In genomic region chr10:75056255-75056654, GRCm38 (mm10) we compare ENCODE assay signal across 9 mouse cellular contexts. TPM values are rescaled to one million over a fixed set of nuclear protein-coding genes. Genes with fewer than 3 reads are reported as not detected.
DNase-seq lines count a peak whose midpoint lies in the region; ATAC-seq lines count a peak whose summit lies in the region.
"Had no signal": no experiment of that assay in that cellular context is flagged by ENCODE, and none has a peak within 500 bp of the region (broad histone marks: within the 10 kb centered on the region; RNA-seq: fewer than 3 reads in every experiment).

No protein-coding gene starts in this region.

- H3K36me3 ChIP-seq in kidney, embryonic 16.5 days (ENCODE audit: insufficient read depth, low read length): no peaks in the 10 kb centered on the region
- no peaks in the 10 kb centered on the region for H3K36me3 ChIP-seq in midbrain, embryonic 14.5 days (ENCODE audit: control insufficient read depth, insufficient read depth, low read length)
- H3K36me3 ChIP-seq: heart, embryonic 12.5 days had no signal

- peaks cover 16% of the 10 kb centered on the region for H3K4me1 ChIP-seq in kidney, embryonic 16.5 days (ENCODE audit: insufficient read depth, low read length)
- peaks cover 24% of the 10 kb centered on the region for H3K4me1 ChIP-seq in midbrain, embryonic 14.5 days (ENCODE audit: control insufficient read depth, insufficient read depth, low read length)

- H3K9me3 ChIP-seq in kidney, embryonic 16.5 days (ENCODE audit: low read length): no peaks in the 10 kb centered on the region
- H3K9me3 ChIP-seq in midbrain, embryonic 14.5 days (ENCODE audit: control insufficient read depth, low read length): no peaks in the 10 kb centered on the region
- H3K9me3 ChIP-seq: heart, embryonic 12.5 days had no signal

- no peak overlapping the region for H3K4me3 ChIP-seq in kidney, embryonic 16.5 days (ENCODE audit: low read length)
- no peak overlapping the region for H3K4me3 ChIP-seq in midbrain, embryonic 14.5 days (replicated peaks; ENCODE audit: low read depth, low read length)
- H3K4me3 ChIP-seq: heart, embryonic 12.5 days had no signal

- no peak overlapping the region for H3K4me2 ChIP-seq in kidney, embryonic 16.5 days (replicated peaks; ENCODE audit: low read depth, low read length)
- no peak overlapping the region for H3K4me2 ChIP-seq in midbrain, embryonic 14.5 days (ENCODE audit: low read length)
- H3K4me2 ChIP-seq: heart, embryonic 12.5 days had no signal

- 22% methylated on average over 4 of the region's 4 CpGs for WGBS in kidney, embryonic 16.5 days
- 3% methylated on average over 4 of the region's 4 CpGs for WGBS in midbrain, embryonic 14.5 days

- no peak overlapping the region for H3K9ac ChIP-seq in kidney, embryonic 16.5 days (replicated peaks; ENCODE audit: low read length)
- no peak overlapping the region; the same call in 1 of the 2 replicates for H3K9ac ChIP-seq in midbrain, embryonic 14.5 days (replicated peaks; ENCODE audit: low read length)
- H3K9ac ChIP-seq: heart, embryonic 12.5 days had no signal

- H3K27me3 ChIP-seq in kidney, embryonic 16.5 days (ENCODE audit: insufficient read depth, low read length): no peaks in the 10 kb centered on the region
- H3K27me3 ChIP-seq in midbrain, embryonic 14.5 days (ENCODE audit: control insufficient read depth, insufficient read depth, low read length): no peaks in the 10 kb centered on the region

- DNase-seq in kidney, adult 18-20 months: peak; percentile 47
- DNase-seq in adipocyte (ENCODE audit: low spot score): peak; percentile 14
- DNase-seq in kidney, postnatal 25 days: peak; percentile 51 to 60
- peak; percentile 72 for DNase-seq in midbrain, embryonic 14.5 days
- no peak for DNase-seq in cerebellum, adult 18-20 months
- DNase-seq in spleen, postnatal 4 days (ENCODE audit: low spot score in 2 of 2): no peak
- DNase-seq in thymus, postnatal 10 days (ENCODE audit: low spot score in 2 of 2): no peak

- ATAC-seq in kidney, embryonic 16.5 days (ENCODE audit: low FRiP score, low TSS enrichment): no peak
- peak; percentile 22; the same call in 1 of the 2 replicates for ATAC-seq in midbrain, embryonic 14.5 days (ENCODE audit: low FRiP score, low TSS enrichment)

- no peak overlapping the region for H3K27ac ChIP-seq in kidney, embryonic 16.5 days (ENCODE audit: low read length)
- H3K27ac ChIP-seq in midbrain, embryonic 14.5 days (replicated peaks; ENCODE audit: low read depth, low read length): peak overlapping the region; percentile 63

RNA-seq across cellular contexts. Expression of gene Bcr, which starts 4.1 kb away (rescaled TPM):
- polyA plus RNA-seq in kidney, embryonic 16.5 days (2015; fragmentation: Nextera tagmentation; extraction: Ambion mirVana): 6.8 and 8.4 TPM in 2 replicates
- 20.9 and 22.8 TPM in 2 replicates for polyA plus RNA-seq in midbrain, embryonic 14.5 days (2014; fragmentation: Nextera tagmentation; extraction: Ambion mirVana)

RNA-seq across cellular contexts. Expression of gene Rab36, which starts 19.4 kb away (rescaled TPM):
- polyA plus RNA-seq in kidney, embryonic 16.5 days (2015; fragmentation: Nextera tagmentation; extraction: Ambion mirVana): 10.9 and 12.9 TPM in 2 replicates
- 14.3 and 16.1 TPM in 2 replicates for polyA plus RNA-seq in midbrain, embryonic 14.5 days (2014; fragmentation: Nextera tagmentation; extraction: Ambion mirVana)

RNA-seq across cellular contexts. Expression of gene Rsph14, which starts 23.9 kb away (rescaled TPM):
- polyA plus RNA-seq in kidney, embryonic 16.5 days (2015; fragmentation: Nextera tagmentation; extraction: Ambion mirVana): not detected in 2 replicates
- polyA plus RNA-seq in midbrain, embryonic 14.5 days (2014; fragmentation: Nextera tagmentation; extraction: Ambion mirVana): 0.68 and 1.2 TPM in 2 replicates
- polyA plus RNA-seq: heart, embryonic 12.5 days had no signal

Comparison
In these comparisons a context has a peak if more than half of its experiments do, and no peak if none do; other contexts are left out.
1. DNase-seq: peak in kidney, adult 18-20 months (single experiment), adipocyte (single experiment), kidney, postnatal 25 days (2 of 2) and midbrain, embryonic 14.5 days (single experiment); none in cerebellum, adult 18-20 months (0 of 2), spleen, postnatal 4 days (0 of 2) and thymus, postnatal 10 days (0 of 2).